Mouse (Mus musculus) lung, postnatal 10 days (tissue): Measurements from ENCODE around the gene Cdca7.

Experiments used
- DNase-seq: peaks from one replicate; pipeline ENCODE4 v3.0.0; 2021

Gene Cdca7

DNA sequence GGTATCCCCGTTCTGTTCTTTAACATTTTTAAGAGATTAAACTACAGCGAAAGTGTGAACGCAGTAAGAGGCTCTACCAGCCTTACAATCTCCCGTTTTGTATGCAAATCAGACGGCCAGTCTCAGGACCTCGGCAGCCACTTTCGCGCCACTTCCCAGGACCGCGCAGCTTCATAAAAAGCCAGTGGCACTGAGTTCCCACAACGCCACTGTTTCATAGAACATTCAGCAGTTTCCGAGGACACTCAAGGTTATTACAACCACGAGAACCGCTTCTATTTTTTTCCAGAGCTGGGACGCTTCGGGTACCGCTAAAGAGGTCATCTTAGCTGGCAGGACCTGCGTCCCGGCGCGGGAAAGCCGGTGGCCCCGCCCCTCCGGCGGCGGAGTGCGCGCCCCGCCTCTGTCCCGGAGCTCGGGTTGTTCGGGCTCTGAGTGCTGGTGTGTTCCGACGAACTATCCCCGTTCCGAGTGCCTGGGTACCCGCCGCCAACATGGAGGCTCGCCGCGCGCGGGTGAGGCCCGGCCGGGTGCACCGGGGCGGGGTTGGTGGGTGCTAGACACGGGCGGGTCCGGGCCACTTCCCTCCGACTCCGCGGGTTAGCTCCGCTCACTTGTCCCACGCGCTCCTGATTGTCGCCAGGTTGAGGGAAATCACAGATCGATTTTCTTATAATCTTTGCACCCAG is at the start of gene Cdca7:
TSS of gene Cdca7 (plus strand) at position 363 of the 689 bp plus-strand sequence.
- peak; percentile 80 for DNase-seq

DNA sequence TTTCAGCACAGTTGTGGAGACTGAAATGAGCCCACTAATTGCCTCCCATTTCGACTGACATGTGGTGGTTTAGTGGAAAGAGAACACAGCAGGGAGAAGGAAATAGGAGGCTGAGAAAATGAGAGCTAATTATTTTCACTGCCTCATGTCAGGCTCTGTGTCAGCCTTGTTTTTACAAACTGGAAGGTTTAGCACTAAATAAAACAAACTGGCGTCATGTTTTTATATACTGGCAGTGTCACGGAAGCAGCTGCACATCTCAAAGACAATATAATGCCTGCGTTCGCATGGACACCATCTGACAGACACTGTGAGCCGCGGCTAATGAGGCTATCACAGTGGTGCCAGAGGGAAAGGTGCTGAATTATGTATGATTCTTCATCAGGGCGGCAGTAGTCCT is 49.2 kb upstream of the Cdca7 start:
- no peak for DNase-seq

DNA sequence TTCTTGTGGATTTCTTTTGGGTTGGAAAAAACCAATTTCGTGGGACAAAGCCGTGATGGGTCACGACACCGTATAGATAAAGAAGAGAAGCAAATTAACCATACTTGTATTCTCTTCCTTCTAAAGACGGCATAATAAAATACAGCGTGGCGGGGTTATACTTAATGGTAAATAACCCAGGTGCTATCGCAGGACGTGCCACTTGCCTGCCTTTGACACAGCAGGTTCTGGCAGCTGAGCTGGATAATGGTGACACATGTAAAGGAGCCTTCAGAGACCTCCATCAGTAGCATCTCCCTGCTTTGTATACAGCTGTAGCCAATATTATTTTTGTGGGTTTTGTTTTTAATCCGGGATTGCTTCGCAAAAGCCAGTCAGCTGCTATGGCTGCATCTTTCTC is 48.7 kb upstream of the Cdca7 start:
- no peak for DNase-seq

DNA sequence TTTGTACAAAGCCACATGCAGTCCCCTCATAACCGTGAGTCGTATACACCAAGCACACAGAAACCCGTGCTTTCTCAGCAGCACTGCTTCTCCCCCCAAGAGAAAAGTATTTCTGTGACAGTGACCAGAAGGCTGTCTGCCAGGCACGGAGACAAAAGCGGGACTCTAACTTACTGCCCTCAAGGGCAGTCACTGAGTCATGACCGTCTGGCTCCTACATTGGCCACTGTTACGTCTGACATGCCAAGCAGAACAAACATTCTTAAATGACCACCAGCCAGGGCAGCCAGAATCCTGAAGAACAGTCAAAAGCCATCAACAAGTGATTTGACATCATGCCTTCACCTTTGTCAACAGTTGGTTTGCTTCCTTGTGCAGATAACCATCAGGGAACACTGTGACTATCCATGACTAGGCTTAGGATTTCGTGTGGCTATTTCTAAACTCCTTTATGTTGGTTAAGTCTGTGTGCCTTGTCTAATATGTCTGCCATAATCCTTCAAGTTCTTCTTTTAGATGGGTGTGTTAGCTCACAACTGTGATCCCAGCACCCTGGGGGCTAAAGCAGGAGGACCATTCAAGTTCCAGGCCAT is 36.9 kb upstream of the Cdca7 start:
- DNase-seq, result no peak

DNA sequence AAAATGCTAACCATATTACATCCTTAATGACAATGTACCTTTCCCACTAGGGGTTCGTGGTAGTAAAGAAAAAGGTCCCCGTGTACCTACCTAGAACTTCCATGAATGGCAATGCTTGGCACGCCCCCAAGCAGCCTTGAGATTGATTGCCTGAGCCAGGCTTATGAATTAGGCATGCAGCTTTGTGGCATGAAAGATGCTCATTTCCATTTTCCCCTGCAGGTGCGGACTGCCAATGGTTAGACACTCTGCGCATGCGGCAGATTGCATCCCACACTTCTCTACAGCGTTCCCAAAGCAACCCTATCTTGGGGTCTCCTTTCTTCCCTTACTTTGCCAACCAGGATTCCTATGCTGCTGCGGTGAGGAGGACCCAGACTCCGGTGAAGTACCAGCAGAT is 34.9 kb upstream of the Cdca7 start:
- DNase-seq, result no peak

DNA sequence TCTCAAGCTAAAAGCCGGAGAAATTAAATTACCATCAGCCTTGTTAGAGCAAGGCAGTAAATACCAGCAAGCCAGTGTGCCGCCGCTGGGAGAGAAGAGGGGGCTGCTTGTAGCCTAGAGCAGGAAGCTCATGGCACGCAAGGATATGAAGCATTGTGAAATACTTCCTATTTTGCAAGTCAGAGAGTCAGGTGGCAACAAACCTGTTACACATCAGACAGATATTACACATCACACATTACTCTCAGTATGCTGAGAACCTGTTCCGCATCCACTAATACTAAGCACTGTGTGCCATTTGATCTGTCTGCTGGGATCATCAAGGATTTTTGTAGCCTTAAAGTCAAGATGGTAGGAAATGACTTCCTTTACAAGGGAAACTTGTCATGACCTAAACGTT is 33.1 kb upstream of the Cdca7 start:
- no peak for DNase-seq

DNA sequence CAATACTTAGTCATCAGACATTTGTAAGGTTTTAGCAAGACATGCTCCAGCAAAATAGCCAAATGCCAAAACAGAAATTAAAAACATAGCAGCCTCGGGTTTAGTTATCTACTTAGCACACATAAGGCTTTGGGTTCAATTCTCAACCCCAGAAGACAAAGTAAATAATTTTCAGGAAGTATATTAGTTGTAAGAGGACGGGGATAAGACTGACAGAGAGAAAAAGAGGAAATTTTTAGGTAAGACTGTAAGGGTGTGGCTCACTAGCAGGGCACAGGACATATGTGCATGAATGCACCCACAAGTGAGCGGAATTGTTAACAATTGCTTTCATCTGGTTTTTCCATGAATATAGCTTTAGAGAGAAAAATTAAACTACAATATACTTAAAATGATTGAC is 32.0 kb upstream of the Cdca7 start:
- DNase-seq, result no peak

DNA sequence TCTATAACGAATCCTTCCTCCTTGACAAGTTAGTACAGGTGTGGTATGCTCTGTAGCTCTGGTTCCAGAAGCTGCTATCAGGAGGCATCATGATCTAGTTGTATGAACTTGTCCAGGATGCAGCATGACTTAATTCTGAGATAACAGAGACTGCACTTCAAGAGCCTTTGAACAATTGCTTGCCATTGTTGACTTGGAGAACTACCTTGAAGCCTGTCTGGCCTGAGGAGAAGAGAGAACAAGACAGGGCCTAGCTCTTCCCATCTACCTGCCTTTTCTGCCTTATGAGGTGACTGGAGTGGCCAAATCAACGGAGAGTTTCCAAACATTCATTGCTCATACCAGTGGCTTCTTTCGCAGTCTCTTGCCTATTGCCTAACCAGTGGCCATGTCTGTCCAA is 29.9 kb upstream of the Cdca7 start:
- DNase-seq, result no peak

DNA sequence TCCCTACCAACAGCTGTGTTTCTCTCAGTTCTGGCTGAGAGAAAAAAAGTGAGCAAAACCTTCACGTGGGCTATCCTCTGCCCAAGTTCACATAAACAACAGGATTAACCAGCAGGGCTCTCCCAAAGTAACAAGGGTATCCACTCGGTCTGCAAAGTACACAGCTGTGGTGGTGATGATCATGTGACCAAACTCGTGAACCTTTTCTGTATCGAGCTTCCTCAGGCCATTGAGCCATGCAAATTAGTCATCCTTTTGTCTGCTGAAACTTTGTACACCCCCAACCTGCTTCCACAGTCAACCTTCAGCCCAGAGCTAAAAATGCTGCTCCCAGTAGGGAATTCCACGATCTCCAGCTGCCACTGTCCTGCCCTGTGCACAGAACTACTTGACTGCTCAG is 29.3 kb upstream of the Cdca7 start:
- DNase-seq, result no peak

DNA sequence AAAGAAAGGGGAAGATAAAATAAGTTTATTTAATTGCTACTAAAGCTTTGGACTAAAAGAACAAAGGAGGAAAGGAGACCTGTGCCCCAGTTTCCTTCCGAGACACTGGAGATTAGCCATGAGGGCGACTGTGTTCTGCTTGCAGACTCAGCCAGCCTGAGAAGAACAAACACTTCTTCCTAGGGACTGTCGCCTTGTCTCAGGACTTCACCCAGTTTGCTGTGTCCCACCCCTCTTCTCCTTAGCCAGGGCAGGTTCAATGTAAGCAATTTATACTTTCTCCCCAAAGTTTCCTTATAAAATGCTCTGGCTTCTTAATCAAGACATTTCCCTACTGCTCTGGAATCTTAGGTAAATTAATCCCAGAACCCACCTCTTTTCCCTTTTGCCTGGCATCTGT is 22.4 kb upstream of the Cdca7 start:
- no peak for DNase-seq

DNA sequence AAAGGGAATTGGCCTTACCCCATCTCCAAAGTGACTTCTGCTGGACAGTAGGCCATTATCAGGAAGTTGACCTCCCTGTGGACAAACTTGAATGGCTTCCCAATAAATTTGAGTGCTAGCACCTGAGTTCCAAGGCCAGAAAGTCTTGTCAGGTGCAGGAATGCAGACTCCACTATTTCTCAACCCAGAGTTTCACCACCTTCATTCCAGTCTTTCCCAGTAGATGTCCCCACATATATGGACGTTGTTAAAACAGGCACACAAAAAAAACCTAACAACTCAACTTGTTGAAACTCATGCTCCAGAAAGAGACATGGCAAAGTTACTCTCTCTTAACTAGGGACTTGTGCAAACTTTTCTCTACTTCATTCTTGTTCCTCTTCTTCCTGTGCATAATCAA is 19.8 kb upstream of the Cdca7 start:
- no peak for DNase-seq

DNA sequence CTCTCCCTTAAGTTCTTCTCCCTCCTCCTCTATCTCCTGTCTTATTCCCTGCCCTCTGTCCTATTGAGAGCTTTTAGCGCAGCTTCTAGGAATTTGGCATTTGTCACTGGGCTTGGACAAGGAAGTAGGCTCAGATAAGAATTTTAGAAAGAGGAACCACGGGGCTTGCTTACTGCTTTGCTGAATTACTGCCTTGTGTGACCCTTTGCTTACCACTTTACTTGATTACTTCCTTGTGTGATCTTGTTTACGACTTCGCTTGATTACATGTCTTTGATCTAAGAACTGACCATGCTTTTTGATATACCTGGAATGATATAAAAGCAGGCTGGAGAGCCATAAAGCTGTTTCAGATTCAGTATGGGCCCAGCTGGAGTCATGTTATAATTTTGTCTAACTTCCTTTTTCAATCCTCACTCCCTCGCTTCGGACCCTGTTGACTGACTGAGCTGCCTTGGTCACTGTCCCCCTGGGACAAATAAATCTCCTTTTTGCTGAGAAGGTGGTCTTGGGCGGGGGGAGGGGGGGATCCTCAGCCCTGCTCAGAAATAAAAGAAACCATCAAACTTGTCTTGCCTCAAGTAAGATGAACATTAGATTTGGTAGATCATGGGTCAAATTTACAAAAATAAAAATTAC is 11.5 kb upstream of the Cdca7 start:
- no peak for DNase-seq

DNA sequence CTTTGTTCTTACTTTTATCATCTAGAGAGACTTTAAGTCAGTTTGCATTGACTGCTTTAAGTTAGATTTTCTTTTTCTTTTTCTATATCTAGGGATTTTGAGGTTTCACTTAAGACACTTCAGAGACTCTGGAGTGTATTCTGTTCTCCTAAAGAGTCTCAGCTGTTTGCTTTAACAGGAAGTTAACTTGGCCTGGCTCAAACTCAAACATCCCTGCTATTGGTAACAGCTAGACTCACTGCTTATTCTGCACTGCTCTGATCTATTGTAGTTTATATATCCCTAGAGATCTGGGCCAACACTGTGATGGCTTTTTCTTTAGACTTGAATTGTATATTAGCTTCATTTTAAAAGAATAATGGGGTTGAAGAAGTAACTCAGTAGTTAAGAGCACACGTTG is 8.4 kb upstream of the Cdca7 start:
- no peak for DNase-seq

DNA sequence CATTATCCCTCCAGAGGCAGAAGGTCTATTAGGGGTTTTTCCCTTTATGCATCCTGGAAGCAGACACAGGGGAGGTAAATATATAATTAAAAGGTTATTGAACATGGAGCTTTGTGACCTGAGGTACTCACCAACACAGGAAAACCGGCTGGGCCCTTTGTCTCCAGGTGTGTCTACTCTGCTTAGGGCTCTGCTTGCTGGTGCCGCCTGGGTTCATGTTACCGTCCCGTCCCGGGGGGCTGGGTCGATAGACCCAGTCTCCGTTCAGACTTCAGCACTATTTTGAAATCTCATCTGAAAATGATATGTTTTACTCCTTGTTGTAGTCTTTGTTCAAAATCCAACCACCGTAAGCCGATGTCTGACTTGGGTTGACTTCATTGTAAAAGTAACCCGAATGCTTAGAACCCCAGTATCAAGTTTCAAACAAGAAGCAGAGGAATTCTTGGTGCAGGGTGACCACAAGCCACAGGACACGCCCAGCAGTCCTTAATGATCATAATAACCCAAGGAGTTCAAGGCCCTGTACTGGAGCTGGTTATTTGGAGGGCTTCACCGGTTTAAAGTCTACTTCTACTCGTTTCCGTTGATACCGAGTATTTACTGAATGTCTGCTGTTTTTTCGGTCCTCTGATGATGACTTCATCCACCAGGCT is 4.4 kb upstream of the Cdca7 start:
- no peak for DNase-seq

DNA sequence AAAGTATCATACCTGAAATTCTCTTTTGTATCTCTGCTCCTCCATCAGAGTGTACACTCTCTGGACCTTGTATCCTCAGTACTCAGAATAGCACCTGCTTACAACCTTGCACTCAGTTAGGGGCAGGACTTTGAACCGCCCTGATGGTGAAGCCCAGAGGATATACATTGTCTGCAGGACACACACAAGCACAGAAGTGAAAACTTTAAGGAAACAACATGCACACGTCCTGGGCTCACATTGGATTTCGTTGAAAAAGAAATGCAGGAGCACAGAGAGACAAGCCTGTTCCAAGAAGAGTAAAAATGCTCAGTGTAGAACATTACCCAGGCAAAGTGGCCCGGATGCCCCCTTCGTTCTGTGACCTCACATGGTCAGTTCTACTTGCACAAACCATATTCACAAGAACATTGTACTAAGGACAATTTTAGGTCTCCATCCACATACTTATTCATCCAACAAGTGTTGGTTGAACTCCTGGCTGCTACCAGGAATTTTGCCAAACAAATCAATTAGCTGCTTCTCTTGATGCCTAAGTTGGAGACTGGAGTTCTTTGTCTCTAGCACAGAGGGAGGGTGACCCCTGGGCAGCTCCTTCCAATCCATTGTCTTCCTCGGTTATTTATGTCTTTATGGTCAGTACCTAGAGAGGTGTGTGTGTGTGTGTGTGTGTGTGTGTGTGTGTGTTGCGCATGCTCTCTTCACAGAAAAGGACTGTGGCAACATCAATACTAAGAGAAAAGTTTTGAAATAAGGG is 1.2 kb upstream of the Cdca7 start:
- no peak for DNase-seq

DNA sequence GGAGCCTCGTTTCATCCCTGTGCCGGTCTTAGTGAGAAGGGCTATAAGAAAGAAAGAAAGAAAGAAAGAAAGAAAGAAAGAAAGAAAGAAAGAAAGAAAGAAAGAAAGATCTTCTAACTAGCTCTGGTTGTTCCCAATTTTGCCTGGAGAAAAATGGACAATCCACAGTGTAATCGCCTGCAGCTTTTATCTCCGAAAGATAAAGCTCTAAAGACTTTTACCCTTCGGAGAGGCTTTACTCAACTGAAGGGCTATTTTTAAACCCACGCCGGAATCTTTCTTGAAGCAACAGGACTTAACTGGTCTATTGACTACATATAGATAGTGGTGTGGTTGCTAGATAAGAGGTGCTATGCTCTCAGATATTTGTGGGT is 549 bp upstream of the Cdca7 start:
- DNase-seq, result no peak

DNA sequence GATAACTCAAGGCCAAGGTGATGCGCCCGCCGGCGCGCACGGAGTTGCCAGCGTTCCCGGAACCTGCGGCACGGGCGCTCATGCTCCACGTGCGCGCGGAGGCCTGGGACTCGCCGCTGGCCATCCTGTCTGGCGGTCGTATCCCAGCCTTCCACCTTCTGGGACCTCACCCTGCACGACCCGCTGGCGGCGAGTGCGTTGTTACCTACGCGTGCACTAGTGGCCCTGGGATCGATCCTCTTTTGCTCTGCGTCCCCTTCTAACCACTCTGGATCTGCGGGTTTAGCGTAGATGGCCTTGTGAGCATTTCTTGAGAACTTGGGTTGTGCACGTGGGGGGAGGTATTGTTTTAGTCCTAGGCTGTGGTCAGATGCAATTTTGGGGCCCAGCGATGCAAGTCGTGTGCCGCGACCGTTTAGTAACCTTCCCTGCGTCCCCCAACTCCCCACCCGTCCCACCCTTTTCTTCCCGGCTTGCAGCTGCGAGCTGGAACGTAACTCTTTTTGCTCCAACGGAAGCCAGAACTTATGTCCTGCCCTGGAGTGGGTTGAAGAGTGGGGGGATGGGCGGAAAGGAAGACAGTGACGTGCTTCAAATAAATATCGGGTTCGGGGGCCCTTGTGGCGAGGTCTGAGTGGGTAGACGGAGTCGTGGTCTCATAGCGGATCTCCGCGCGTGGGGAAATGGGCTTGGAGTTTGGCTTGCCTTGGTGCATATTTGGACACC is 690 bp downstream of the Cdca7 start:
- peak; percentile 49 for DNase-seq

DNA sequence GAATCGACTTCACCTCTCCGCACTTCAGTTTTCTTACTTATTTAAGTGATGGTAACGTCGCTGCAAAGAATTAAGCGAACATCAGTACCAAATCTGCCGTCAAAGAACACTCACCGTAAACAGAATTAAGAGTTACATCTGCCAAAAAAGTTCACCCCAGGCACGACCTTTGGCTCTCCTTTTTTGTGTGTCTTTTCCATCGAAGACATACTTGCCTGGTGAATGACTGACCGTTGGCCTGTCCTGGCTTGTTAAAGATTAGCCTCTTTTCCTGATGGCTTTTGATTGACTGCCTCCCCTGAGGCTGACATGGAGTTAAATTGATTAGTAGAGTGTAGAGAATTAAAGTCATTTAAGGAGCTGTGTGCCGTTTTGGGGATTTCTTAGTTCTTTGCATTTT is 1.3 kb downstream of the Cdca7 start:
- DNase-seq, result no peak

DNA sequence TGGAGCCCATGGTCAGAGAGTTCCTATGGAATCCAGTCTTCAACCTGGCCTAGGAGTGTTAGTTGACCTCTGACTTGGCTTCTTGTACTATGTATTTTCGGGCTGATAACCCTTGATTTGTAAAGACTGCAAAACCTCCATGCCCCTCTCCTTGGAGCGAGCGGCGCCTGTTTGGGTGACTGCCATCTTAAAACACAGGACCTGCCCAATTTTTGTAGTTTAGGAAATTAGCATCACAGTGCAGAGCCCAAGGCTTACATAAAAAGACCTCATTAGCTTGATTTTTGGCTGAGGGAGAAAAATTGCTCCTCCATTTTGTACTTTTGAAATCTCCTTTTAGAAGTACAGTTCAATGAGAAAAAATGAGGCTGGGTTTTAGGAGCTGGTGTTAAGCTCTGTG is 2.2 kb downstream of the Cdca7 start:
- DNase-seq, result no peak

DNA sequence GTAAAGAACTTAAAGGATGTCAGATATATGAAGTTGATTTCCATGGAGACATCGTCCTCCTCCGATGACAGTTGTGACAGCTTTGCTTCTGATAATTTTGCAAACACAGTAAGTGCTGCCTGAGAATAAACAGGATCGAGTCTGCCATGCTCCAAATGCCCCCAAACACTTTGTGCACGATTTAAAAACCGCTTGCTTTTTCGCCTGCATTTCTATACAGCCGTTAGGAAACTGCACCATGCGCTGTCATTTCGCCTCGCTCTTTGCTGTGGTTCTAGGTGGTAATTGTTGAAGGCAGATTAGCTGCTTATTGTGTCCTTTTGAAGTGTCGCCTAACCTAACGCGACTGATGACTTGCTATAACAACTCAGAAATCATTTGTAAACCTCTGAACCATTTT is 3.0 kb downstream of the Cdca7 start:
- no peak for DNase-seq

DNA sequence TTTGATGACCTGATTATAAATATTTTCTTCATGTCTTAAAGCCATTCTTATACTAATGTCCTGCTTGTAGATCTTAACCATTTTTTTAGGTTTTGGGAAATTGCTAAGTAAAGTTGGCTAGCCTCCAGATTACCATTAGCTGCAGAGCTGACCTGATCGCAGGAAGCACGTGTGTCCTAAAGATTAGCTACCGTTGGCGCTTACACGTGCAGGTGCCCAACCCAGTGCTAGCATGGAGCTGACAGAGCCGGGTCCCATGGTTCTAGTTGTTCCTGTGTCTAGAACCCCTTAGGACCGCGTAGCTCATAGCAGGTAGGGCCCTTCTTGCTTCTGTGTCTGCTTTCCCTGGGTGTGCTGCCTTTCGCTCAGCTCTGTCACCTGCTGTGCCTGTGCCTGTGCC is 3.9 kb downstream of the Cdca7 start:
- DNase-seq, result no peak

DNA sequence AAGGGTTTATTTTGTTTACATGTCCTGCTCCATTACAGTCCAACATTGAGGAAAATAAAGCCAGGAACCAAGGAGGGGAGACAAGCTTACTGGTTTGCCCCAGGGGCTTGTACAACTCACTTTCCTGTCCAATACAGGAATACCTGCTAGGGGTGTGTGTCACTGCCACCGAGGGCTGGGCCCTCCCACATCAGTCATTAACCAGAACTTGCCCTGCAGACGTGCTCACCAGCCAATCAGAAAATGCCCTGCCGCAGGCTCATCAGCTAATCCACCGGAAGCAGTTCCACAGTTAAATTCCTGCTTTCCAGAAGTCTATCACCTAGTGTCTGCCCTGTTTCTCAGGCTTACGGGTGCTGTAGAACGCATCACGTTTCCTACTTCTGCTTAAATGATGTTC is 15.7 kb downstream of the Cdca7 start:
- no peak for DNase-seq

DNA sequence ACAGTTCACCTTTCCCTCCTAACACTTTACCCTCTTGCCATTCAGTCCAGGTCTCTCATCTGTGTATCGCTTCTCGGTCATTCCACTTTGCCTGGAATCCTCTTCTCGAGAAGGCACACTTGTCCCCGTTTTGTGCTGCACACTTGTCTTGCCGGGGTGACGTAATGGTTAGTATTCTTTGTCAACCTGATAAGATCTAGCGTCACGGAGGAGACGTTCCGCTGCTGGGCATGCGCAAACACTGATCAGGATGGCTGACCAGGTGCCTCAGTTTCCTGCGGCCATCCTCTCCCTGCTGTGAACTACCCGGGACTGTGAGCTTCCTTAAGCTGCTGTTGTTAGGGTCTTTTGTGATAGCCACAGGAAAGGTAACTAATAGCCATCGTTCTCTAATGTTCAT is 17.1 kb downstream of the Cdca7 start:
- peak; percentile 18 for DNase-seq
